Mouse (Mus musculus): ENCODE results near the gene Rabgef1. TPM values are rescaled to one million over a fixed set of nuclear protein-coding genes. Genes with fewer than 3 reads are reported as not detected.

Rabgef1 gene
- total RNA-seq, 1 experiment from 2014 or later: 47.9 TPM

DNA sequence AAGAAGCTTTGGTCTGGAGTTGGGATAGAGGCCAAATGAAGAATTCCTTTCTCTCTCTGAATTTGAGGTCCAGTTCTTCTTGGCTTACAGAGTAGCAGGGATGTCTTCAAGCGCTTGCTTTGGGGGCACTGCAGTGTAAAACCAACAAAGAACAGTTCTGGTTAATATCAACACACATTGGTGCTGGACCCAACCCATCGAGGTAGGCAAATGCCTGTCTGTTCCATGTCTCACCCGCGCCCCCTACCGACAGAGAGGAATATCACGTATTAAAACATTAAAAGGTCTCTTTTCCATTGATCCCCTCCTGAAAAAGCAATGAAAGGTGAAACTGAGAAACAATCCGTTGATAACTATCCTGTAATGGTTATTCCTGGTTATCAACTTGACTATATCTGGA lies 7.9 kb upstream of the Rabgef1 start:
- ATAC-seq (replicated peaks in 1 of 2; ENCODE audit: insufficient read depth in 1 of 2, low FRiP score in 2 of 2, low TSS enrichment in 1 of 2, low read depth in 1 of 2, poor library complexity in 2 of 2, severe bottlenecking in 2 of 2): peak; percentile 76 to 88

DNA sequence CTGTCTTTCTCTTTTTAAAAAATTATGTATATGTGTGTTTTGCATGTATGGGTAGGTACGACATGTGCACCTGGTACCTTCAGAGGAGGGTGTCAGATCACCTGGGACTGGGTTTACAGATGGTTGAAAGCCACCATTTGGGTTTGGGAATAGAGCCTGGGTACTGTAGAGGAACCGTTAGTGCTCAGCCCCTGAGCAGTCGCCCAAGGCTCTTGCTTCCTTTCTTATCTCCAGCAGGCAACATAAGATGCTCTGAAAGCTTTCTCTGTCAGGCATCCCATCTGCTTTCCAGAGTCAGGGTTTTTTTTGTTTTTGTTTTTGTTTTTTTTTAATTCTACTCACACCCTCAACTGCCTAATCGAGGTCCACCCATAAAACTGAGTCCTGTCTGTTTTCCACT lies 6.4 kb upstream of the Rabgef1 start:
- no peak for ATAC-seq (replicated peaks in 1 of 2; ENCODE audit: insufficient read depth in 1 of 2, low FRiP score in 2 of 2, low TSS enrichment in 1 of 2, low read depth in 1 of 2, poor library complexity in 2 of 2, severe bottlenecking in 2 of 2)

DNA sequence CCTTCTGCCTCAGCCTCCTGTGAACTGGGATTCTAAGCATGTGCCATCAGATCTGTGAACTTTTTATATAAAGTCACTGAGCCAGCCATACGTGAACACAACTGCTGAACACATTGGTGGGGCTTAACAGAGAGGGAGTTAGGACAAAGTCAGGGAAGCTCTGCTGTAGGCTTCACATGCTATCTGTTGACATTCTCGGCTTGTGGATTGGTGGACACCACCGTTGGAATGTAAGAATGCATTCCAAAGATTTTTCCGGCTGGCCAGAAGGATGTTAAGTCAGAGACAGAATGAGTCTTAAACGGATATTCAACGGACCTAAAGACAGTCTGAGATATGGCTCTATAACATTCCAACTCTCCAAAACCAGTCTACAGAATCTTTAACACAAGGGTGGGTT lies 2.5 kb upstream of the Rabgef1 start:
- ATAC-seq (replicated peaks in 1 of 2; ENCODE audit: insufficient read depth in 1 of 2, low FRiP score in 2 of 2, low TSS enrichment in 1 of 2, low read depth in 1 of 2, poor library complexity in 2 of 2, severe bottlenecking in 2 of 2): no peak

DNA sequence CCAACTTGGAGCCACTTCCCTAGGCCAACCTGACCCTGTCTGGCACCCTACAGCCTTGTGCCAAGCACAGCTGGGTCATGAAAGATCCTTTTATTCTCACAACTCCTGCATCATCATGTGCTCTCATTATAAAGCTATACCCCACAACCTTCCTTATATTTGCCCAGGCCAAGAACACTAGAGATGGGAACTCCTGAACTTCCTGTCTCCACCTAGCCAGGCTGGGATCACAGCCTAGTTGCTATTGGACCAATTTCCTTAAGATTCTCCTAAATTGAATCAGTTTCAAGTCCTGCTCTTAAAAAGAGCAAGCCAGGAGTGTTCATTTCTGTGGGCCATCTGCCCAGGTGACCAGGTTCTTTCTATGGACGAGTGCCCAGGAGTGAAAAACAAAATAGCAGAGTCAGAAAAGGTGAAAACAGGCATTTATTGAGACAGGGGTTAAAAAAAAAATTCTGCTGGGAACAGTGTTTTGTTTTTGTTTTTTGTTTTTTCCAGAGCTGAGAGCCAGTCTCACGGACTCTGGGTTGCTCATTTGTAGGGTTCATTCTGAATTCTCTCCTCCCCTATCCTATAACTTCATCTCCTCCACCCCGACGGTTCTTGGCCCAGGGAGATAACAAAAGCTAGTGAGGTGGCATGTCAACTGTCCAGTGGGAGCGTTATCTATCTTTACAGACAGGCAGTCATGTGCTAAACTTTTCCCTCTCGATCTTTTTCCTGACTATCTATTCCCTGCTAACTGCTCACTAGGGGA lies 754 bp upstream of the Rabgef1 start:
- ATAC-seq (replicated peaks in 1 of 2; ENCODE audit: insufficient read depth in 1 of 2, low FRiP score in 2 of 2, low TSS enrichment in 1 of 2, low read depth in 1 of 2, poor library complexity in 2 of 2, severe bottlenecking in 2 of 2): peak in 1 of 2 experiments; percentile 9; a peak in 1 of 4 replicates

DNA sequence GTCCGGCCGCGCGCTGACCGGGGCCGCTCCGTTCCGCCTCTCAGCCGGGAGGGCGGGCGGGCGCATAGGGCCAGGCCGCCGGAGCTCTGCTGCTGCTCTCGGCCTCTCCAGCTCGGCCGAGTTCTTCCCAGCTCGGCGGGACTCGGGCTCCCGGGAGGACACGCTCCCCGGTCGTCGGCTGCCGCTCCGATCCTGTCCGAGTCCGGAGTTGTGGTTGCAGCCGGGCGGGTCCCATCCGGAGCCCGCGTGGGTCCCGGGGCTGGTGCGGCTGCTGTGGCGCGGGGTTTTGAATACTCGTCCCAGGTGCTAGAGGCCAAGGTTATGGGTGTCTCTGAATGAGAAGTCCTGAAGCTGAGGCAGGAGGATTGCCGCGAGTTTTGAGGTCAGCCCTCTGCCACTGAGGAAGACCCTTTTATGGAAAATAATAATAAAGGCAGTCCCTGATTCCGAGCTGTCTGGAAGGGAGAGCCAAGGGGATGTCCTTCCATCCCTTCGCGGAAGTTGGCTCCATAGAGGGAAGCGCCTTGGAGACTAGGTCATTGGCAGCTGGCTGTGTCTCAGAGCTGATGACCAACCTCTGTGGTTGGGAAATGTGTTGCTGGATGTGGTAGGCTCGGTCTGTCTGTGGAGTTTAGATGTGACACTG lies 481 bp downstream of the Rabgef1 start:
- peak; percentile 70 to 75 for ATAC-seq (replicated peaks in 1 of 2; ENCODE audit: insufficient read depth in 1 of 2, low FRiP score in 2 of 2, low TSS enrichment in 1 of 2, low read depth in 1 of 2, poor library complexity in 2 of 2, severe bottlenecking in 2 of 2)

DNA sequence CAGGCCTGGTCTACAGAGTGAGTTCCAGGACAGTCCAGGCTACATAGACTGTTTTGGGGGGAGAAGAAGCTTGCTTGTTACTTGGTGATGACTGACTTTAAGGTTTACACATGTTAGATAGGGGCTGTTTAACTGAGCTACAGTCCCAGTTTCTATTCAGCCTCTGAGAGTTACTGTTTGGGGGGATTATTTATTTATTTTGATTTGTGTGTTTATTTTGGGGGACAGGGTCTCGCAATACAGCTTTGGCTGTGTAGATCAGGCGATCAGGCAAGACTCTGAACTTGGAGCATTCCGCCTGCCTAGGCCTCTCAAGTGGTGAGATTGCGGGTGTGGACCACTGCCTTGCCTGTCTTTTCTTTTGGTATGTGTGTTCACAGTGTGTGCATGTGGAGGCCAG lies 1.4 kb downstream of the Rabgef1 start:
- no peak for ATAC-seq (replicated peaks in 1 of 2; ENCODE audit: insufficient read depth in 1 of 2, low FRiP score in 2 of 2, low TSS enrichment in 1 of 2, low read depth in 1 of 2, poor library complexity in 2 of 2, severe bottlenecking in 2 of 2)

DNA sequence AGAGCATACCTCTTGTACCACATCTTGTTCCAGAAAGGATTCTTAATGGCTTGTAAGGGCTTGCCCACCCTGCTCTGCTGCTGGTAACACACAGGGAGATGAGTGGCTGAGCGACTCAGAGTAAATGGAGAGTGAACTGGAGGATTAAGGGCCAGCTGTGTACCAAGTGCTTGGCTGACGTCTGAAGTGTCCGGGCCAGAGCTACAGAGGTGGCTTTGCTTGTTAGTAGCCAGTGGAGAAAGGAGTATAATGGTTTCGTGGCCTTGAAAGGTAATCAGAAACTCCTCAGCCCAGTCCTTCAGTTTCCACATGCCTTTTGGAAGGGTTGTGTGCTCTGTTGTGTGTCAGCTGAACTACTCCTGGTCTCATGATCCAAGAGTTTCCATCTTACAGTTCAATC lies 6.3 kb downstream of the Rabgef1 start:
- ATAC-seq (replicated peaks in 1 of 2; ENCODE audit: insufficient read depth in 1 of 2, low FRiP score in 2 of 2, low TSS enrichment in 1 of 2, low read depth in 1 of 2, poor library complexity in 2 of 2, severe bottlenecking in 2 of 2): no peak

DNA sequence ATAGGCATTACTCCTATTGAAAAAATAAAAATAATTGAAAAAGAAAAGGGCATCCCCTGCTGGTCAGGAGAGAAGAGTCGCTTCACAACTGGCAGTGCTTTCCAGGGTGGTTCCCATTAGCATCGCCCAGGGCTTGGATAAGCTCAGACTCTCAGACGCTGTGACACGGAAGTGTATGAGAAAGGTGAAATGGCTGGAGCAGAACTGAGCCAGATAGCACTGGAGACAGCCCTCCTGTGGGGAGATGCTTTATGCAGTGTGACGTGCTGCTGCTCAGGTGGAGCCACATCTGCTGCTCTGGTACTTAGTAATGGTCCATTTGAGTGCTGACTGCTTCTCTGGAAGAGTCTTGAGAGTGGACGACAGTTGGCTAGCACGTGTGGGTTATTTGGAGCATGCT lies 8.8 kb downstream of the Rabgef1 start:
- ATAC-seq (replicated peaks in 1 of 2; ENCODE audit: insufficient read depth in 1 of 2, low FRiP score in 2 of 2, low TSS enrichment in 1 of 2, low read depth in 1 of 2, poor library complexity in 2 of 2, severe bottlenecking in 2 of 2): no peak

DNA sequence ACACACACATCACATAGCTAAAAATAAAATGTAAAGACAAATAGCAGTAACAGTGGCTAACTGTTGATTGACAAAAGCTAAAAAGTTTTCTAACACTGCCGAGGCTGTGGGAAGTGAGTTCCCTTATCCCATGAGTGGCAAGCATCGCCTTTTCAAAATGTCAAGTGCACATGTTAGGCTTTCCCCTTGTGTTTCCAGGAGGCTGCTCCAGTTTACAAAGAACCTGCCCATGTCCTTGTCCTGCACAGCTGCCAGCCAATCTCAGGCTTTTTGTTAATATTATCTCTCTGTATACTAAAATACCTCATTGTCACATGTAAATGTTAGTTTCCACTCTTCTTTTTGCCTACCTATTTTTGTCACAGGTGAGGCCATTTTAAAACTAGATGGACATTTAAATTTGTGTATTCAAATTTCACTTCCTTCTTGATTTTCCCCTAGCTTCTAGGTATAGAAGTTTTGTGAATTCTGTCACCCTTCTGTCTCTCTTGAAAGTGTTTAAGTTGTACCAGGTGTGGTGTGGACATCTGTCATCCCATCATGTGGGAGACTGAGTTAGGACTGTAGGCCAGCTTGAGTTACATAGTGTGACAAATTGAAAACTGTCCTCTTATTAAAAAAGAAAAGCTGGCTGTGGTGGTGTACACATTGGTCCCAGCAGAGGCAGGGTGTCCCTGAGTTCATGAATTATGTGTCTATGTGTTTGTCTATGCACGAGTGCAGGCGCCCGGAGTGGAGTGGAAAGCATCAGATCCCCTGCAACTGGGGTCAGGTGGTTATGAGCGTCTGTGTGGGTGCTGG lies 10.3 kb downstream of the Rabgef1 start:
- ATAC-seq (replicated peaks in 1 of 2; ENCODE audit: insufficient read depth in 1 of 2, low FRiP score in 2 of 2, low TSS enrichment in 1 of 2, low read depth in 1 of 2, poor library complexity in 2 of 2, severe bottlenecking in 2 of 2): no peak

DNA sequence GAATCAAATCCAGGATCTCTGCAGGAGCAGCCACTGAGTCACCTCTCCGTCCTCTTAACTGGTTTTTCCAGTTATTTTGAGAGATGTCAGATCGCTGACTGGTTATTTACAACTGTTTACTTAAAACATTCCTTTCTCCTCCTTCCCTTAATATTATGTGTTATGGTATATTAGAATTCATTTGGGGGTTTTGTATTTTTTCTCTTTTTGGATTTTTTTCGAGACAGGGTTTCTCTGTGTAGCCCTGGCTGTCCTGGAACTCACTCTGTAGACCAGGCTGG lies 10.9 kb downstream of the Rabgef1 start:
- no peak for ATAC-seq (replicated peaks in 1 of 2; ENCODE audit: insufficient read depth in 1 of 2, low FRiP score in 2 of 2, low TSS enrichment in 1 of 2, low read depth in 1 of 2, poor library complexity in 2 of 2, severe bottlenecking in 2 of 2)

DNA sequence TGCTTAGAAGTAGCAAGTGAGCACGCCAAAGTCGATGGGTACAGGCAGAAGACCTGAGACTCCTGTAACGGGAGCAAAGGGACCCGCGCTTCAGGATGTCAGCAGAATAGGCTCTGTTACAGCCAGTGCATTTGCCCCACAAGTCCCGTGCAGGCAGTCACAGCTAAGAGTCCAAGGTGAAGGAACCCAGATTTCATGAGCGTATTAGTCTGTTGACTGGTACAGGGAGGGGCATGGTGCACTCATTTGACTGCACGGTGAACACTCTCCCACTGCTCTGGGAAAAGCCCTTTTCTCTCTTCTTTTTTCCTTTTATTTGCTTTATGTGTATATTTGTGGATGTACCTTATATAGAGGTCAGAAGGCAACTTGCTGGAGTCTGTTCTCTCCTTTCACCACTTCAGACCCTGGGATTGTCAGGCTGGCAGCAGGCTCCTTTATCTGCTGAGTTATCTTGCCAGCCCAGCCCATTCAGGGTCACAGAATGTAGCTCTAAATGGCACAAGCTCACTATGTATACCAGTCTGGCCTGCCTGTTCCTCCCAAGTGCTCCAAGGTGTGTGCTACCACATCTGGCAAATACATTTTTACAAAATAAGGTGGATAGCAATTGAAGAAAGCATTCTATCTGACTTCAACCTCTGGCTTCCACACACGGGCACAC lies 12.7 kb downstream of the Rabgef1 start:
- ATAC-seq (replicated peaks in 1 of 2; ENCODE audit: insufficient read depth in 1 of 2, low FRiP score in 2 of 2, low TSS enrichment in 1 of 2, low read depth in 1 of 2, poor library complexity in 2 of 2, severe bottlenecking in 2 of 2): no peak

DNA sequence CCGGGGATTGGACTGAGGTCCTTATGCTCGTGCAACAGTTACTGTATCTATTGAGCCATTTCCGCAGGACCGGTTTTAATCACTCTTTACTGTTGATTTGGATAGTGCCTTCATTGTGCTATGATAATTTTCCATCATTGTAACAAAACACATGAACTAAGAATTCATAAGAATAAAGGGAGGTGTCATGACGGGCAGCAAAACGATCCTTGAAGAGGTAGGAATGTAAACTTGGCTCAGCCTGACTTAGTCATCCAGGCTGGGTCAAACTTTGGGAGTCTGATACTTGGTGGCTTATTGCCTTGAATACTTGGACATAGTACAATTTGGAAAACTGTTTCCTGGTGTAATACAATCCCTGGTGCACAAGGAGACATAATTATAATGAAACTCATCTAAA lies 13.7 kb downstream of the Rabgef1 start:
- ATAC-seq (replicated peaks in 1 of 2; ENCODE audit: insufficient read depth in 1 of 2, low FRiP score in 2 of 2, low TSS enrichment in 1 of 2, low read depth in 1 of 2, poor library complexity in 2 of 2, severe bottlenecking in 2 of 2): no peak

DNA sequence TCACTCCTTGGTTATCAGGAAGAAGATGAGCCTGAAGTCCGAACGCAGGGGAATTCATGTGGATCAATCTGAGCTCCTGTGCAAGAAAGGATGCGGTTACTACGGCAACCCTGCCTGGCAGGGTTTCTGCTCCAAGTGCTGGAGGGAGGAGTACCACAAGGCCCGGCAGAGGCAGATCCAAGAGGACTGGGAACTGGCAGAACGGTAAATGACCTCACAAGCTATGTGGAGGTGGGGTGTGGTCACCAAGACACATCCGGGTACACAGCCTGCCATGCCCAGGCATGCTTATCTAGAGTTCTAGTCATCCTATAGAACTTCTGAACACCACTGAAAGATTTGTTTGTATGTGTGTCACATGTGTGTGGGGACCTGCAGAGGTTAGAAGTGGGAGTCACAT lies 15.8 kb downstream of the Rabgef1 start:
- no peak for ATAC-seq (replicated peaks in 1 of 2; ENCODE audit: insufficient read depth in 1 of 2, low FRiP score in 2 of 2, low TSS enrichment in 1 of 2, low read depth in 1 of 2, poor library complexity in 2 of 2, severe bottlenecking in 2 of 2)

DNA sequence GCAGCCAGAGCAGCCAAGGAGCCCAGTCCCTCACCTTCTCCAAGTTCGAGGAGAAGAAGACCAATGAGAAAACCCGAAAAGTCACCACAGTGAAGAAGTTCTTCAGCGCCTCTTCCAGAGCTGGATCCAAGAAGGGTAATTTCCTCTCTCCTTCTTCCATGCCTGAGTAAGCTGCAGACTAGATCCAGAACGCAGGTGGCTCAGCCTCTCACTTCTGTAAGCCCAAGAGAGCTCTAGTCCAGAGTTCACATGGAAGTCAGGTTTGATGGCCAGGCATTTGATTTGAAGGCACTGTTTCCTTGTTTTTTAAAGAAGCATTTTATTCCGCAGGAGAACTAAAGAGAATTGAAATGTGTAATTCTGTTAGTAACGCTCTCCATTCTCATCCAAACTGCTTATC lies 19.3 kb downstream of the Rabgef1 start:
- ATAC-seq (replicated peaks in 1 of 2; ENCODE audit: insufficient read depth in 1 of 2, low FRiP score in 2 of 2, low TSS enrichment in 1 of 2, low read depth in 1 of 2, poor library complexity in 2 of 2, severe bottlenecking in 2 of 2): no peak

DNA sequence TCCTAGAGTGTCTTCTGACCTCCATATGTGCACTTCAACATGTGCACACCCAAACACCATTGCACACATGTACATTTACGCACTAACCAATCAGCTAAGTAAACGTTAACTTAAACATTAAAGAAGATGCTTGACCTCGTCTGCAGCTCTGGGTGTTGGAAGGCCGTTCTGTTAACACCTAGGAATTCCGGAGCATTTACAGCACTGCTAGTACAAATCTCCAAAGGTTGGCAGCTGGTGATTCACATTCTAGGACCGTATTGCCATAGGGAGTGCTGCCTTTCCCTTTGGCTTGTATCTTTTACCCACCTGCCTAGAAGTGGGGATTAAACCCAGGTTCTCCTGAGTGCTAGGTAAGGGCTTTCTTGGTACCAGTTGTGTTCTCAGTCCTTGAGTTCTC lies 20.3 kb downstream of the Rabgef1 start:
- no peak for ATAC-seq (replicated peaks in 1 of 2; ENCODE audit: insufficient read depth in 1 of 2, low FRiP score in 2 of 2, low TSS enrichment in 1 of 2, low read depth in 1 of 2, poor library complexity in 2 of 2, severe bottlenecking in 2 of 2)

DNA sequence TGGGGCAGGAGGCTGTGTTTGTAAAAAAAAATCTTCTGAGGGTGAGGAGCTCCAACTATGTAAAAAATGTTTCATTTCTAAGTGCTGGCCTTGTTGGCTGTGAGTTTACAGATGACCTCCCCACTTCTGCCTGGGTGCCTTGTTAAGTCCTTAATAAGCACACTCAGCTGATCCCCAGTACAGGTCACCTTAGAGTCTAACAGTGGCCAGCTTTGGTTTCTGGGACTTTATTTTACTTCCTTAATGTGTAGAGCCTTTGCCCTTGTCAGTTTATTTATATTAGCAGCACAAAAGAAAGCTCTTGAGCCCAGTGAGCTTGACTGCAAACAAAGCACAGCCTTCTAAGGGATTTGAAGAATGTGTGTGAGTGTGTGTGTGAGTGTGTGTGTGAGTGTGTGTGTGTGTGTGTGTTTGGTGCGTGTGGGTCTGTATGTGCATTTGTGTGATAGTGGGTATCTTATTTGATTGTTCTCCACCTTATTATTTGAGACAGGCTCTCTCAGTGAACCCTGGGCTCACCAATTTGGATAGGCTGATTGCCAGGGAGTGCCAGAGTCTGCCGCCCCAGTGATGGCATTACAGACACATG lies 20.9 kb downstream of the Rabgef1 start:
- ATAC-seq (replicated peaks in 1 of 2; ENCODE audit: insufficient read depth in 1 of 2, low FRiP score in 2 of 2, low TSS enrichment in 1 of 2, low read depth in 1 of 2, poor library complexity in 2 of 2, severe bottlenecking in 2 of 2): no peak

DNA sequence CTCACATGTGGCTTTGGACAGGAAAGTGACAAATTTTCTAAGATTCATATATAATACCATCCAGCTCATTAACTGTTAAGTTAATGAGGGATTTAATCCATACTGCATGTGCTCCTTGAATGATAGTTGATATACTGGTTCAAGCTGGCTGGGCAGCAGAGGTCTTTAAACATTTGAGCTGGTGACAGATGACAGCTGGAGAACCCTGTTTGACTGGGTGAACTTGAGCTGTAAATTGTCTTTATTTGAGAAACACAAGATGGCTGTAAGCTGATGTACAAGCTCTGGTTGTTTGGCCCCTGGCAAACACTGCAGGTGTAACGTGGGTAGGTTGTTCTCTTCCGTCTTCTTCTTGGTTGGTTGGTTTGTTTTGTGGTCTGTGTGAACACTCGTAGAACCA lies 22.2 kb downstream of the Rabgef1 start:
- ATAC-seq (replicated peaks in 1 of 2; ENCODE audit: insufficient read depth in 1 of 2, low FRiP score in 2 of 2, low TSS enrichment in 1 of 2, low read depth in 1 of 2, poor library complexity in 2 of 2, severe bottlenecking in 2 of 2): no peak

DNA sequence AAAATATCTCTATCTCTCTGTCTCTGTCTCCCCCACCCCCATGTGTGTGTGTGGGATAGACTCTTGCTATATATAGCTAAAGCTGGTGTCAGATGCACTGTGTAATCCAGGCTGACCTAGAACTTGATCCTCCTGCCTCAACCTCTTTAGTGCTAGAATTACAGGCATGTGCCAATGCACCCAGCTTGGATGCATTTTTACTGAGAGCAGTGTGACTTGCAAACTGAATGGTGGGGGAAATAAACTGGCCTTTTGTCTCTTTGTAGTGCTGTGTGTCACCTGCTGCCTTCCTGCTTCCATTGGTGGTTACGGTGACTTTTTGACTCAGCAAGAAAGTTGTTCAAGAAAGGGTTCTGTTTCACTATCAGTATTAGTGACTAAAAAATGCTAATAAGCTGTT lies 24.7 kb downstream of the Rabgef1 start:
- ATAC-seq (replicated peaks in 1 of 2; ENCODE audit: insufficient read depth in 1 of 2, low FRiP score in 2 of 2, low TSS enrichment in 1 of 2, low read depth in 1 of 2, poor library complexity in 2 of 2, severe bottlenecking in 2 of 2): peak; percentile 22 to 29

Measured in hematopoietic stem cell, adult 5-6 weeks (primary cell).